Mouse (Mus musculus) midbrain, embryonic 12.5 days (tissue): ENCODE results near the gene Acss3. TPM values are rescaled to one million over a fixed set of nuclear protein-coding genes. Genes with fewer than 3 reads are reported as not detected.

Experiments
- ATAC-seq: fragments of 200-750 bp; cut with Nextera tagmentation; 2 replicates; pipeline ENCODE4 v1.8.0; 2017; ENCODE audit warnings: low read depth, moderate TSS enrichment, moderate library complexity; ENCODE audit not compliant: low FRiP score
- H3K27ac ChIP-seq: fragments of 300-500 bp; sonication (generic); replicated peaks from 2 replicates; pipeline ENCODE4 v1.5.1; 2016; ENCODE audit warnings: mild to moderate bottlenecking
- H3K27me3 ChIP-seq: fragments of 300-500 bp; sonication (generic); 2 replicates; pipeline ENCODE4 v1.6.1; 2016; ENCODE audit warnings: mild to moderate bottlenecking
- H3K36me3 ChIP-seq: fragments of 300-500 bp; sonication (generic); 2 replicates; pipeline ENCODE4 v1.6.1; 2016
- H3K4me1 ChIP-seq: fragments of 300-500 bp; sonication (generic); 2 replicates; pipeline ENCODE4 v1.6.1; 2016
- H3K4me2 ChIP-seq: fragments of 300-500 bp; sonication (generic); replicated peaks from 2 replicates; pipeline ENCODE4 v1.6.1; 2016; ENCODE audit warnings: mild to moderate bottlenecking, moderate library complexity
- H3K4me3 ChIP-seq: fragments of 300-500 bp; sonication (generic); 2 replicates; pipeline ENCODE4 v1.5.1; 2016; ENCODE audit warnings: mild to moderate bottlenecking
- H3K9ac ChIP-seq: fragments of 300-500 bp; sonication (generic); replicated peaks from 2 replicates; pipeline ENCODE4 v1.6.1; 2016; ENCODE audit warnings: mild to moderate bottlenecking, moderate library complexity
- H3K9me3 ChIP-seq: fragments of 300-500 bp; sonication (generic); 2 replicates; pipeline ENCODE4 v1.6.1; 2016; ENCODE audit warnings: mild to moderate bottlenecking
- WGBS: fragments of 180-500 bp; shearing (Covaris S2); methylation state at CpG from one replicate; pipeline ENCODE4 v1.1.7; 2016; 5-methylcytosine and 5-hydroxymethylcytosine counted together
- polyA plus RNA-seq: library from polyadenylated mRNA; unstranded; fragments of >200 nt; fragmentation: Nextera tagmentation; extraction: Ambion mirVana; gene quantifications from 2 replicates; pipeline ENCODE4 v1.2.1, GENCODE M21; 2016

Acss3 gene
- polyA plus RNA-seq, 1 experiment from 2014 or later: 2.3 TPM

- Histone ChIP-seq H3K27me3 (no peaks in the 10 kb centered on the region), H3K27ac (no peak overlapping the region), H3K36me3 (no peaks in the 10 kb centered on the region), H3K4me1 (no peaks in the 10 kb centered on the region; the same call in 1 of the 2 replicates), H3K4me2 (no peak overlapping the region), H3K4me3 (no peak overlapping the region), H3K9ac (no peak overlapping the region), H3K9me3 (no peaks in the 10 kb centered on the region)
- ATAC-seq: no peak
- 59% methylated on average over 1 of the region's 1 CpGs for WGBS
Observed at GRCm38 (mm10) chr10:107115121-107115520, 8.3 kb downstream of the Acss3 start.

GRCm38 (mm10) chr10:107094452-107094851 is 29.0 kb downstream of the Acss3 start:
- WGBS: 77% methylated on average over 3 of the region's 3 CpGs
- Histone ChIP-seq H3K27me3 (no peaks in the 10 kb centered on the region), H3K9ac (no peak overlapping the region), H3K36me3 (no peaks in the 10 kb centered on the region), H3K4me1 (no peaks in the 10 kb centered on the region), H3K27ac (no peak overlapping the region), H3K4me3 (no peak overlapping the region), H3K9me3 (no peaks in the 10 kb centered on the region), H3K4me2 (no peak overlapping the region)
- no peak for ATAC-seq

- H3K4me1 ChIP-seq: no peaks in the 10 kb centered on the region
Observed at GRCm38 (mm10) chr10:107053846-107054624, 69.4 kb downstream of the Acss3 start.

GRCm38 (mm10) chr10:107050489-107050888 is 73.0 kb downstream of the Acss3 start:
- Histone ChIP-seq H3K9ac (no peak overlapping the region), H3K9me3 (no peaks in the 10 kb centered on the region), H3K4me2 (no peak overlapping the region), H3K27ac (no peak overlapping the region), H3K4me1 (no peaks in the 10 kb centered on the region), H3K4me3 (no peak overlapping the region), H3K36me3 (no peaks in the 10 kb centered on the region), H3K27me3 (no peaks in the 10 kb centered on the region)
- 84% methylated on average over 2 of the region's 2 CpGs for WGBS
- no peak for ATAC-seq

More at GRCm38 (mm10) chr10:107053846-107054624, 69.4 kb downstream of the Acss3 start:
- Histone ChIP-seq H3K27ac (no peak overlapping the region), H3K4me2 (no peak overlapping the region), H3K9ac (no peak overlapping the region), H3K4me3 (no peak overlapping the region), H3K27me3 (no peaks in the 10 kb centered on the region), H3K9me3 (no peaks in the 10 kb centered on the region), H3K36me3 (no peaks in the 10 kb centered on the region)
- no peak for ATAC-seq
- 78% methylated on average over 4 of the region's 4 CpGs for WGBS

- no peaks in the 10 kb centered on the region for H3K9me3 ChIP-seq
- no peaks in the 10 kb centered on the region for H3K27me3 ChIP-seq
- no peak overlapping the region for H3K27ac ChIP-seq
- 92% methylated on average over 1 of the region's 1 CpGs for WGBS
- H3K4me1 ChIP-seq: no peaks in the 10 kb centered on the region
- no peak for ATAC-seq
- no peak overlapping the region for H3K4me2 ChIP-seq
- H3K36me3 ChIP-seq: no peaks in the 10 kb centered on the region
- no peak overlapping the region for H3K4me3 ChIP-seq
- H3K9ac ChIP-seq: no peak overlapping the region
Observed at GRCm38 (mm10) chr10:107042656-107043055, 80.8 kb downstream of the Acss3 start.

GRCm38 (mm10) chr10:107040837-107041236 is 82.6 kb downstream of the Acss3 start:
- Histone ChIP-seq H3K4me1 (no peaks in the 10 kb centered on the region), H3K4me3 (no peak overlapping the region), H3K27ac (no peak overlapping the region), H3K9ac (no peak overlapping the region), H3K27me3 (no peaks in the 10 kb centered on the region), H3K9me3 (no peaks in the 10 kb centered on the region), H3K4me2 (no peak overlapping the region), H3K36me3 (no peaks in the 10 kb centered on the region)
- no peak for ATAC-seq
- WGBS: 90% methylated on average over 2 of the region's 2 CpGs

GRCm38 (mm10) chr10:107040378-107040777 is 83.1 kb downstream of the Acss3 start:
- 87% methylated on average over 6 of the region's 6 CpGs for WGBS
- no peak overlapping the region for H3K27ac ChIP-seq
- H3K4me3 ChIP-seq: no peak overlapping the region
- no peak overlapping the region for H3K9ac ChIP-seq
- no peaks in the 10 kb centered on the region for H3K36me3 ChIP-seq
- H3K9me3 ChIP-seq: no peaks in the 10 kb centered on the region
- H3K4me1 ChIP-seq: no peaks in the 10 kb centered on the region
- no peak overlapping the region for H3K4me2 ChIP-seq
- H3K27me3 ChIP-seq: no peaks in the 10 kb centered on the region
- ATAC-seq: no peak

- Histone ChIP-seq H3K36me3 (no peaks in the 10 kb centered on the region), H3K4me2 (no peak overlapping the region), H3K9me3 (no peaks in the 10 kb centered on the region), H3K9ac (no peak overlapping the region), H3K27ac (no peak overlapping the region), H3K4me3 (no peak overlapping the region), H3K4me1 (no peaks in the 10 kb centered on the region), H3K27me3 (no peaks in the 10 kb centered on the region)
- ATAC-seq: no peak
- WGBS: 88% methylated on average over 4 of the region's 4 CpGs
Observed at GRCm38 (mm10) chr10:107039211-107039610, 84.3 kb downstream of the Acss3 start.

GRCm38 (mm10) chr10:107024254-107024653 is 99.2 kb downstream of the Acss3 start:
- Histone ChIP-seq H3K4me3 (no peak overlapping the region), H3K36me3 (no peaks in the 10 kb centered on the region), H3K9ac (no peak overlapping the region), H3K4me1 (no peaks in the 10 kb centered on the region), H3K27me3 (no peaks in the 10 kb centered on the region), H3K4me2 (no peak overlapping the region), H3K27ac (no peak overlapping the region), H3K9me3 (no peaks in the 10 kb centered on the region)
- no peak for ATAC-seq
- WGBS: 91% methylated on average over 4 of the region's 4 CpGs

GRCm38 (mm10) chr10:107021118-107021517 is 102.3 kb downstream of the Acss3 start:
- Histone ChIP-seq H3K9ac (no peak overlapping the region), H3K4me1 (no peaks in the 10 kb centered on the region), H3K27ac (no peak overlapping the region), H3K4me2 (no peak overlapping the region), H3K4me3 (no peak overlapping the region), H3K9me3 (no peaks in the 10 kb centered on the region), H3K36me3 (no peaks in the 10 kb centered on the region), H3K27me3 (no peaks in the 10 kb centered on the region)
- WGBS: 88% methylated on average over 5 of the region's 5 CpGs
- ATAC-seq: no peak

- H3K4me1 ChIP-seq: no peaks in the 10 kb centered on the region
- H3K4me2 ChIP-seq: no peak overlapping the region
- no peaks in the 10 kb centered on the region for H3K36me3 ChIP-seq
- no peak overlapping the region for H3K4me3 ChIP-seq
- H3K9me3 ChIP-seq: no peaks in the 10 kb centered on the region
- H3K27me3 ChIP-seq: no peaks in the 10 kb centered on the region
- no peak overlapping the region for H3K27ac ChIP-seq
- H3K9ac ChIP-seq: no peak overlapping the region
- 85% methylated on average over 2 of the region's 2 CpGs for WGBS
- no peak for ATAC-seq
Observed at GRCm38 (mm10) chr10:107011142-107011541, 112.3 kb downstream of the Acss3 start.

GRCm38 (mm10) chr10:106998052-106998625 is 125.3 kb downstream of the Acss3 start:
- WGBS: 76% methylated on average over 2 of the region's 2 CpGs
- ATAC-seq: peak; percentile 80
- H3K4me2 ChIP-seq: no peak overlapping the region
- H3K4me1 ChIP-seq: no peaks in the 10 kb centered on the region
- H3K36me3 ChIP-seq: no peaks in the 10 kb centered on the region
- no peaks in the 10 kb centered on the region for H3K9me3 ChIP-seq
- H3K27ac ChIP-seq: no peak overlapping the region
- no peak overlapping the region for H3K9ac ChIP-seq
- H3K4me3 ChIP-seq: no peak overlapping the region
- no peaks in the 10 kb centered on the region for H3K27me3 ChIP-seq
